In the genomic region with DNA sequence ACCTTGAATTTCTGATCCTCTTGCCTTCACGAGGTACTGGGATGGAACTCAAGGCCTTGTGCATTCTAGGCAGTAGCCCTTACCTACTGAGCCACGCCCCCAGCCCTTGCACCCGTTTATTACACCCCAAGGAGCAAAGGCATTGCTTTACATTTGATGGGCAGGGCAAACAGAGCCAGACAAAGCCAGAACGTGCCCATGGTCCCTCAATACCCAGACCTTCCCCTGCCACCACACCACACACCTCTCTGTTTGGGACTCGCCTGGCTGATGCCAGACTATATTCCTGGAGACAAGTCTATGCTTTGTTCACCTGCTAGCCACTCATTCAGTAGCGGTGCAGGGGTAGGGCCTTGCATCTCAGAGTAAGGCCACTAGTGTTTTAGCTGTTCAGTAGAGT, we compare ENCODE assay signal across 9 mouse cellular contexts. TPM values are rescaled to one million over a fixed set of nuclear protein-coding genes. Genes with fewer than 3 reads are reported as not detected.
DNase-seq lines count a peak whose midpoint lies in the region; ATAC-seq and TF ChIP-seq lines count a peak whose summit lies in the region.
"Had no signal": no experiment of that assay in that cellular context is flagged by ENCODE, and none has a peak within 500 bp of the region (broad histone marks: within the 10 kb centered on the region; RNA-seq: fewer than 3 reads in every experiment).

No protein-coding gene starts in this region.

- peak; percentile 23 for DNase-seq in cerebellum, adult 8-10 months
- no peak for DNase-seq in cerebellum, postnatal 4 days (ENCODE audit: low spot score in 2 of 2)
- DNase-seq in lung, embryonic 14.5 days, result no peak
- DNase-seq in lung, adult 18-20 months, result no peak
- DNase-seq in limb, embryonic 14.5 days (ENCODE audit: low spot score), result no peak
- no peak for DNase-seq in layer of hippocampus, postnatal 14 days (ENCODE audit: low spot score in 2 of 2)
- DNase-seq in adrenal gland, postnatal 10 days, result no peak
- DNase-seq: kidney, adult 2 months had no signal

- H3K36me3 ChIP-seq in lung, embryonic 14.5 days (ENCODE audit: insufficient read depth), result peaks cover 4% of the 10 kb centered on the region; the same call in 1 of the 2 replicates
- H3K36me3 ChIP-seq in limb, embryonic 14.5 days (ENCODE audit: control insufficient read depth, insufficient read depth, low read length), result no peaks in the 10 kb centered on the region
- H3K36me3 ChIP-seq in stomach, embryonic 15.5 days, result peaks cover 3% of the 10 kb centered on the region

- no peaks in the 10 kb centered on the region for H3K9me3 ChIP-seq in lung, embryonic 14.5 days (ENCODE audit: low read depth, low read length)
- H3K9me3 ChIP-seq in limb, embryonic 14.5 days (ENCODE audit: control insufficient read depth, low read length), result no peaks in the 10 kb centered on the region
- H3K9me3 ChIP-seq in stomach, embryonic 15.5 days, result no peaks in the 10 kb centered on the region

- TF ChIP-seq CTCF in lung, embryonic 14.5 days (IDR thresholded peaks at IDR 0.05; ENCODE audit: low read depth), result no peak

- no peak overlapping the region; the same call in none of the 2 replicates for H3K9ac ChIP-seq in lung, embryonic 14.5 days
- no peak overlapping the region for H3K9ac ChIP-seq in limb, embryonic 14.5 days (ENCODE audit: low read depth, low read length, severe bottlenecking)
- no peak overlapping the region for H3K9ac ChIP-seq in stomach, embryonic 15.5 days

- peak overlapping the region; percentile 46; the same call in 1 of the 2 replicates for H3K4me3 ChIP-seq in lung, embryonic 14.5 days (ENCODE audit: low read depth, low read length)
- H3K4me3 ChIP-seq in limb, embryonic 14.5 days (replicated peaks; ENCODE audit: low read length), result peak overlapping the region; percentile 43
- H3K4me3 ChIP-seq in stomach, embryonic 15.5 days (replicated peaks), result no peak overlapping the region

- no peak for ATAC-seq in lung, embryonic 14.5 days (ENCODE audit: insufficient read depth)
- no peak for ATAC-seq in limb, embryonic 14.5 days (ENCODE audit: low FRiP score, low read depth)
- no peak for ATAC-seq in stomach, embryonic 15.5 days (ENCODE audit: insufficient read depth, low FRiP score, low read depth)

- peak overlapping the region; percentile 93; the same call in 1 of the 2 replicates for H3K27ac ChIP-seq in lung, embryonic 14.5 days (ENCODE audit: low read depth)
- H3K27ac ChIP-seq in limb, embryonic 14.5 days (replicated peaks; ENCODE audit: low read depth, low read length), result no peak overlapping the region
- H3K27ac ChIP-seq in stomach, embryonic 15.5 days, result peak overlapping the region; percentile 95

- TF ChIP-seq POLR2A in limb, embryonic 14.5 days (IDR thresholded peaks at IDR 0.05; ENCODE audit: borderline replicate concordance, extremely low read depth, insufficient read depth, insufficient read length), result no peak

- 39% methylated on average over 6 of the region's 6 CpGs for WGBS in lung, embryonic 14.5 days
- 46% methylated on average over 6 of the region's 6 CpGs for WGBS in limb, embryonic 14.5 days
- 51% methylated on average over 6 of the region's 6 CpGs for WGBS in stomach, embryonic 15.5 days

- H3K27me3 ChIP-seq in lung, embryonic 14.5 days (ENCODE audit: insufficient read depth, low read length), result no peaks in the 10 kb centered on the region
- no peaks in the 10 kb centered on the region for H3K27me3 ChIP-seq in limb, embryonic 14.5 days (ENCODE audit: control insufficient read depth, insufficient read depth, low read length)
- H3K27me3 ChIP-seq in stomach, embryonic 15.5 days (replicated peaks), result no peaks in the 10 kb centered on the region

- peak overlapping the region; percentile 83 for H3K4me2 ChIP-seq in lung, embryonic 14.5 days
- peak overlapping the region; percentile 69 for H3K4me2 ChIP-seq in limb, embryonic 14.5 days (replicated peaks; ENCODE audit: low read depth, low read length, severe bottlenecking)
- H3K4me2 ChIP-seq in stomach, embryonic 15.5 days, result peak overlapping the region; percentile 94

- peaks cover 15% of the 10 kb centered on the region for H3K4me1 ChIP-seq in lung, embryonic 14.5 days (ENCODE audit: insufficient read depth)
- H3K4me1 ChIP-seq in limb, embryonic 14.5 days (ENCODE audit: control insufficient read depth, insufficient read depth, low read length), result peaks cover 24% of the 10 kb centered on the region
- H3K4me1 ChIP-seq in stomach, embryonic 15.5 days, result peaks cover 32% of the 10 kb centered on the region

RNA-seq across cellular contexts. Expression of a gene that starts 17.8 kb away (rescaled TPM):
- polyA plus RNA-seq in lung, embryonic 14.5 days (2014; fragmentation: Nextera tagmentation; extraction: Ambion mirVana), result 18.6 and 19.3 TPM in 2 replicates
- polyA plus RNA-seq in limb, embryonic 14.5 days (2012; rRNA removed), result 28.5 and 35.0 TPM in 2 replicates
- polyA plus RNA-seq in limb, embryonic 14.5 days (2014; fragmentation: Nextera tagmentation; extraction: Ambion mirVana), result 31.3 and 37.5 TPM in 2 replicates
- polyA plus RNA-seq in stomach, embryonic 15.5 days (2015; fragmentation: Nextera tagmentation; extraction: Ambion mirVana), result 20.4 and 20.6 TPM in 2 replicates
- total RNA-seq in layer of hippocampus, postnatal 14 days (2021), result 1 to 10 TPM; 5.9 to 8.0 TPM
- total RNA-seq in adrenal gland, postnatal 10 days (2021), result 10 to 100 TPM; 11.7 to 16.7 TPM

RNA-seq across cellular contexts. Expression of a gene that starts 30.8 kb away (rescaled TPM):
- polyA plus RNA-seq in lung, embryonic 14.5 days (2014; fragmentation: Nextera tagmentation; extraction: Ambion mirVana), result 59.2 and 63.9 TPM in 2 replicates
- 97.1 and 109 TPM in 2 replicates for polyA plus RNA-seq in limb, embryonic 14.5 days (2012; rRNA removed)
- polyA plus RNA-seq in limb, embryonic 14.5 days (2014; fragmentation: Nextera tagmentation; extraction: Ambion mirVana), result 40.4 and 42.4 TPM in 2 replicates
- 50.9 and 51.1 TPM in 2 replicates for polyA plus RNA-seq in stomach, embryonic 15.5 days (2015; fragmentation: Nextera tagmentation; extraction: Ambion mirVana)
- total RNA-seq in layer of hippocampus, postnatal 14 days (2021), result 100 to 1,000 TPM; 391 to 416 TPM
- 10 to 100 TPM; 64.4 to 72.1 TPM for total RNA-seq in adrenal gland, postnatal 10 days (2021)
